Mouse (Mus musculus) bone marrow macrophage, adult 2 months (primary cell): ENCODE results near the gene Emg1.
A peak's percentile ranks its signal among the peaks of the same experiment; 100 is the strongest.

ENCODE experiments used
- CTCF ChIP-seq: IDR thresholded peaks from 2 replicates; pipeline ENCODE4 v1.5.1; 2012; ENCODE audit warnings: low read depth, mild to moderate bottlenecking, low read length, moderate library complexity
- POLR2A ChIP-seq: IDR thresholded peaks from 2 replicates; pipeline ENCODE4 v1.6.1; 2012; ENCODE audit warnings: mild to moderate bottlenecking, low read depth, low read length, borderline replicate concordance

DNA sequence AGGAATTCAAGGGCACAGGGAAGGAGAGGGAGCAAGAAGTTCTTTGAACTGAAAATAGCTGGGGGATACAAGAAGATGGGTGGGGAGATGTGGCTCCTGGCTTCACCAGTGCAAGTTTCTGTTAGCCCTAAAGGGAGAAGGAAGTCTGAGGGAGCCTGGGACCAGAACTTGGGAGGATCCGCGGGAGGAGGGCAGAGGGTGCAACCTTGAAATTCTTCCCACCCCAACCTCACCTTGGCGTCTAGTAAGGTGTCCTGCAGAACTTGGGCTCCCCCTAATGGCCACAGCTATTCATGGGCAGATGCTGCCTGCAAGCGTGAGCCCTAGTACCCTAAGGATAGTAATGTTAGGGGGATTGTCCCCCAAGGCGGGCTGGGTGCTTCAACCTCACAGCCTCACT lies 47.3 kb upstream of the Emg1 start:
- no peak for TF ChIP-seq POLR2A
- TF ChIP-seq CTCF, result peak; percentile 84
